Mouse (Mus musculus) forebrain, embryonic 15.5 days (tissue): ENCODE measurements at regions not wholly inside any gene's neighbourhood (a gene's known extent, or its start where the extent isn't known, plus 50 kb on each side); places are given as distances from the start of the nearest gene placed in this dataset.

ENCODE experiments used
- ATAC-seq: fragments of 200-750 bp; cut with Nextera tagmentation; replicated peaks from 2 replicates; pipeline ENCODE4 v1.8.0; 2017; ENCODE audit warnings: mild to moderate bottlenecking, moderate TSS enrichment, moderate library complexity
- H3K27ac ChIP-seq: fragments of 300-500 bp; sonication (generic); replicated peaks from 2 replicates; pipeline ENCODE4 v1.5.1; 2015; ENCODE audit warnings: mild to moderate bottlenecking, inconsistent platforms
- H3K27me3 ChIP-seq: fragments of 300-500 bp; sonication (generic); 2 replicates; pipeline ENCODE4 v1.6.1; 2015; ENCODE audit warnings: inconsistent platforms
- H3K36me3 ChIP-seq: fragments of 300-500 bp; sonication (generic); 2 replicates; pipeline ENCODE4 v1.6.1; 2015; ENCODE audit warnings: mild to moderate bottlenecking, inconsistent platforms
- H3K4me1 ChIP-seq: fragments of 300-500 bp; sonication (generic); 2 replicates; pipeline ENCODE4 v1.6.1; 2015; ENCODE audit warnings: inconsistent platforms
- H3K4me2 ChIP-seq: fragments of 300-500 bp; sonication (generic); replicated peaks from 2 replicates; pipeline ENCODE4 v1.6.1; 2015; ENCODE audit warnings: mild to moderate bottlenecking, inconsistent platforms
- H3K4me3 ChIP-seq: fragments of 300-500 bp; sonication (generic); 2 replicates; pipeline ENCODE4 v1.5.1; 2015; ENCODE audit warnings: mild to moderate bottlenecking, inconsistent platforms
- H3K9ac ChIP-seq: fragments of 300-500 bp; sonication (generic); replicated peaks from 2 replicates; pipeline ENCODE4 v1.6.1; 2015; ENCODE audit warnings: mild to moderate bottlenecking, inconsistent platforms
- H3K9me3 ChIP-seq: fragments of 300-500 bp; sonication (generic); 2 replicates; pipeline ENCODE4 v1.6.1; 2016; ENCODE audit warnings: inconsistent platforms
- WGBS: fragments of 180-500 bp; shearing (Covaris S2); methylation state at CpG from one replicate; pipeline ENCODE4 v1.1.7; 2015; ENCODE audit warnings: mixed read lengths; 5-methylcytosine and 5-hydroxymethylcytosine counted together

GRCm38 (mm10) chr16:50729341-50729740 lies 138.4 kb upstream of the Ccdc54 start:
- H3K9ac ChIP-seq, result no peak overlapping the region
- no peaks in the 10 kb centered on the region for H3K27me3 ChIP-seq
- H3K27ac ChIP-seq, result no peak overlapping the region
- peaks cover 6% of the 10 kb centered on the region; the same call in 1 of the 2 replicates for H3K36me3 ChIP-seq
- H3K4me3 ChIP-seq, result no peak overlapping the region
- no peaks in the 10 kb centered on the region for H3K9me3 ChIP-seq
- WGBS, result 62% methylated on average over 5 of the region's 5 CpGs
- peaks cover 8% of the 10 kb centered on the region for H3K4me1 ChIP-seq
- H3K4me2 ChIP-seq, result no peak overlapping the region
- no peak for ATAC-seq

GRCm38 (mm10) chr16:50723144-50723543 lies 132.2 kb upstream of the Ccdc54 start:
- Histone ChIP-seq H3K4me3 (no peak overlapping the region), H3K36me3 (peaks cover 6% of the 10 kb centered on the region; the same call in 1 of the 2 replicates), H3K9ac (no peak overlapping the region), H3K27me3 (no peaks in the 10 kb centered on the region), H3K27ac (no peak overlapping the region), H3K4me1 (peaks cover 8% of the 10 kb centered on the region; the same call in 1 of the 2 replicates), H3K4me2 (no peak overlapping the region), H3K9me3 (no peaks in the 10 kb centered on the region)
- ATAC-seq, result no peak
- 84% methylated on average over 6 of the region's 6 CpGs for WGBS

- WGBS, result 20% methylated on average over 10 of the region's 10 CpGs
- Histone ChIP-seq H3K9me3 (no peaks in the 10 kb centered on the region), H3K27ac (peak overlapping the region; percentile 87), H3K4me1 (peaks cover 18% of the 10 kb centered on the region), H3K27me3 (no peaks in the 10 kb centered on the region), H3K9ac (no peak overlapping the region), H3K4me3 (no peak overlapping the region), H3K36me3 (no peaks in the 10 kb centered on the region), H3K4me2 (0 out of 2 replicates have a peak overlapping the region, but pooled peaks have one; percentile 0)
- ATAC-seq, result peak; percentile 98
Measured at GRCm38 (mm10) chr16:50717306-50718017, 126.5 kb upstream of the Ccdc54 start.

- 81% methylated on average over 6 of the region's 6 CpGs for WGBS
- H3K27me3 ChIP-seq, result no peaks in the 10 kb centered on the region
- H3K9me3 ChIP-seq, result no peaks in the 10 kb centered on the region
- H3K36me3 ChIP-seq, result no peaks in the 10 kb centered on the region
- ATAC-seq, result no peak
- no peaks in the 10 kb centered on the region for H3K4me1 ChIP-seq
- H3K9ac ChIP-seq, result no peak overlapping the region
- H3K4me2 ChIP-seq, result no peak overlapping the region
- H3K4me3 ChIP-seq, result no peak overlapping the region
- H3K27ac ChIP-seq, result no peak overlapping the region
Measured at GRCm38 (mm10) chr16:50709727-50710126, 118.8 kb upstream of the Ccdc54 start.

- H3K4me1 ChIP-seq, result no peaks in the 10 kb centered on the region
- no peak for ATAC-seq
- no peak overlapping the region for H3K9ac ChIP-seq
- no peak overlapping the region for H3K4me2 ChIP-seq
- no peak overlapping the region for H3K27ac ChIP-seq
- no peaks in the 10 kb centered on the region for H3K36me3 ChIP-seq
- H3K27me3 ChIP-seq, result no peaks in the 10 kb centered on the region
- no peak overlapping the region for H3K4me3 ChIP-seq
- H3K9me3 ChIP-seq, result no peaks in the 10 kb centered on the region
- 62% methylated on average over 2 of the region's 2 CpGs for WGBS
Measured at GRCm38 (mm10) chr16:50707906-50708305, 117.0 kb upstream of the Ccdc54 start.

GRCm38 (mm10) chr16:50705921-50706320 lies 115.0 kb upstream of the Ccdc54 start:
- 66% methylated on average over 4 of the region's 4 CpGs for WGBS
- Histone ChIP-seq H3K27ac (no peak overlapping the region), H3K36me3 (no peaks in the 10 kb centered on the region)

GRCm38 (mm10) chr16:50700811-50701517 lies 110.0 kb upstream of the Ccdc54 start:
- H3K9me3 ChIP-seq, result no peaks in the 10 kb centered on the region
- 60% methylated on average over 8 of the region's 8 CpGs for WGBS
- no peaks in the 10 kb centered on the region for H3K36me3 ChIP-seq
- H3K27me3 ChIP-seq, result no peaks in the 10 kb centered on the region
- no peak overlapping the region for H3K9ac ChIP-seq
- H3K4me1 ChIP-seq, result no peaks in the 10 kb centered on the region
- no peak for ATAC-seq
- no peak overlapping the region for H3K27ac ChIP-seq
- no peak overlapping the region for H3K4me2 ChIP-seq
- no peak overlapping the region for H3K4me3 ChIP-seq

More at GRCm38 (mm10) chr16:50705921-50706320, 115.0 kb upstream of the Ccdc54 start:
- H3K27me3 ChIP-seq, result no peaks in the 10 kb centered on the region
- H3K4me2 ChIP-seq, result no peak overlapping the region
- H3K9ac ChIP-seq, result no peak overlapping the region
- H3K4me1 ChIP-seq, result no peaks in the 10 kb centered on the region
- no peak for ATAC-seq
- no peaks in the 10 kb centered on the region for H3K9me3 ChIP-seq
- H3K4me3 ChIP-seq, result no peak overlapping the region

GRCm38 (mm10) chr16:50700123-50700522 lies 109.2 kb upstream of the Ccdc54 start:
- Histone ChIP-seq H3K9ac (no peak overlapping the region), H3K4me2 (no peak overlapping the region), H3K9me3 (no peaks in the 10 kb centered on the region), H3K27ac (no peak overlapping the region), H3K27me3 (no peaks in the 10 kb centered on the region), H3K36me3 (no peaks in the 10 kb centered on the region), H3K4me1 (no peaks in the 10 kb centered on the region), H3K4me3 (no peak overlapping the region)
- 59% methylated on average over 2 of the region's 2 CpGs for WGBS
- ATAC-seq, result no peak

GRCm38 (mm10) chr16:50697722-50698121 lies 106.8 kb upstream of the Ccdc54 start:
- WGBS, result 92% methylated on average over 2 of the region's 2 CpGs

GRCm38 (mm10) chr16:50696052-50696451 lies 105.1 kb upstream of the Ccdc54 start:
- no peak for ATAC-seq
- Histone ChIP-seq H3K9ac (no peak overlapping the region), H3K27me3 (no peaks in the 10 kb centered on the region), H3K27ac (no peak overlapping the region), H3K4me3 (no peak overlapping the region), H3K36me3 (no peaks in the 10 kb centered on the region), H3K4me2 (no peak overlapping the region), H3K4me1 (no peaks in the 10 kb centered on the region), H3K9me3 (no peaks in the 10 kb centered on the region)
- WGBS, result 82% methylated on average over 4 of the region's 4 CpGs

More at GRCm38 (mm10) chr16:50697722-50698121, 106.8 kb upstream of the Ccdc54 start:
- no peak overlapping the region for H3K9ac ChIP-seq
- no peak overlapping the region for H3K4me3 ChIP-seq
- ATAC-seq, result no peak
- H3K36me3 ChIP-seq, result no peaks in the 10 kb centered on the region
- H3K9me3 ChIP-seq, result no peaks in the 10 kb centered on the region
- no peak overlapping the region for H3K27ac ChIP-seq
- H3K27me3 ChIP-seq, result no peaks in the 10 kb centered on the region
- no peak overlapping the region for H3K4me2 ChIP-seq
- no peaks in the 10 kb centered on the region for H3K4me1 ChIP-seq

- H3K36me3 ChIP-seq, result no peaks in the 10 kb centered on the region
- no peaks in the 10 kb centered on the region for H3K4me1 ChIP-seq
- WGBS, result 88% methylated on average over 2 of the region's 2 CpGs
- H3K4me3 ChIP-seq, result no peak overlapping the region
- H3K9ac ChIP-seq, result no peak overlapping the region
- ATAC-seq, result no peak
- no peaks in the 10 kb centered on the region for H3K9me3 ChIP-seq
- no peaks in the 10 kb centered on the region for H3K27me3 ChIP-seq
- H3K4me2 ChIP-seq, result no peak overlapping the region
- no peak overlapping the region for H3K27ac ChIP-seq
Measured at GRCm38 (mm10) chr16:50694045-50694444, 103.1 kb upstream of the Ccdc54 start.

GRCm38 (mm10) chr16:50690818-50691217 lies 99.9 kb upstream of the Ccdc54 start:
- Histone ChIP-seq H3K36me3 (no peaks in the 10 kb centered on the region), H3K4me3 (no peak overlapping the region), H3K27me3 (no peaks in the 10 kb centered on the region), H3K27ac (no peak overlapping the region), H3K9ac (no peak overlapping the region), H3K4me1 (no peaks in the 10 kb centered on the region), H3K4me2 (no peak overlapping the region), H3K9me3 (no peaks in the 10 kb centered on the region)
- 84% methylated on average over 7 of the region's 7 CpGs for WGBS
- no peak for ATAC-seq
